Mouse (Mus musculus): Measurements from ENCODE around the gene Myo1h. TPM values are rescaled to one million over a fixed set of nuclear protein-coding genes. Genes with fewer than 3 reads are reported as not detected.

Gene Myo1h
- 0.68 and 0.86 TPM in 2 replicates for polyA plus RNA-seq (2015; fragmentation: Nextera tagmentation; extraction: Ambion mirVana)

GRCm38 (mm10) chr5:114288874-114289273 lies at the start of gene Myo1h:
Gene Myo1h (plus strand): TSS chr5:114289166.
- Histone ChIP-seq H3K27me3 (replicated peaks) (peaks cover 52% of the 10 kb centered on the region), H3K9me3 (no peaks in the 10 kb centered on the region), H3K36me3 (no peaks in the 10 kb centered on the region), H3K4me1 (no peaks in the 10 kb centered on the region), H3K4me2 (no peak within 1 kb of the TSS), H3K9ac (no peak within 1 kb of the TSS), H3K4me3 (no peak within 1 kb of the TSS), H3K27ac (replicated peaks) (no peak within 1 kb of the TSS)
- WGBS, result 37% methylated on average over 13 of the region's 13 CpGs
- no peak for ATAC-seq (ENCODE audit: extremely low read depth, insufficient number of reproducible peaks, low FRiP score, low TSS enrichment)

GRCm38 (mm10) chr5:114239737-114240136 lies 49.2 kb upstream of the Myo1h start:
- Histone ChIP-seq H3K4me2 (no peak overlapping the region), H3K9ac (no peak overlapping the region), H3K9me3 (no peaks in the 10 kb centered on the region), H3K27me3 (replicated peaks) (no peaks in the 10 kb centered on the region), H3K27ac (replicated peaks) (no peak overlapping the region), H3K4me1 (no peaks in the 10 kb centered on the region), H3K4me3 (no peak overlapping the region), H3K36me3 (peaks cover 57% of the 10 kb centered on the region)
- ATAC-seq (ENCODE audit: extremely low read depth, insufficient number of reproducible peaks, low FRiP score, low TSS enrichment), result no peak
- 54% methylated on average over 14 of the region's 14 CpGs for WGBS

- Histone ChIP-seq H3K27me3 (replicated peaks) (no peaks in the 10 kb centered on the region), H3K27ac (replicated peaks) (no peak overlapping the region), H3K4me3 (no peak overlapping the region), H3K9me3 (no peaks in the 10 kb centered on the region), H3K36me3 (peaks cover 64% of the 10 kb centered on the region), H3K9ac (no peak overlapping the region), H3K4me2 (no peak overlapping the region), H3K4me1 (no peaks in the 10 kb centered on the region)
- WGBS, result 72% methylated on average over 7 of the region's 7 CpGs
- ATAC-seq (ENCODE audit: extremely low read depth, insufficient number of reproducible peaks, low FRiP score, low TSS enrichment), result no peak
These were observed 42.5 kb upstream of the Myo1h start for GRCm38 (mm10) chr5:114246465-114246864.

GRCm38 (mm10) chr5:114248174-114248589 lies 40.8 kb upstream of the Myo1h start:
- H3K9me3 ChIP-seq, result no peaks in the 10 kb centered on the region
- no peak for ATAC-seq (ENCODE audit: extremely low read depth, insufficient number of reproducible peaks, low FRiP score, low TSS enrichment)
- no peaks in the 10 kb centered on the region for H3K27me3 ChIP-seq (replicated peaks)
- H3K4me3 ChIP-seq, result no peak overlapping the region
- H3K4me2 ChIP-seq, result no peak overlapping the region
- H3K36me3 ChIP-seq, result peaks cover 56% of the 10 kb centered on the region
- WGBS, result 19% methylated on average over 14 of the region's 14 CpGs
- H3K27ac ChIP-seq (replicated peaks), result no peak overlapping the region
- H3K9ac ChIP-seq, result 0 out of 2 replicates have a peak overlapping the region, but pooled peaks have one; percentile 29
- H3K4me1 ChIP-seq, result no peaks in the 10 kb centered on the region

- Histone ChIP-seq H3K9me3 (no peaks in the 10 kb centered on the region; the same call in 1 of the 2 replicates), H3K4me2 (no peak overlapping the region), H3K27ac (replicated peaks) (no peak overlapping the region), H3K4me3 (no peak overlapping the region), H3K36me3 (no peaks in the 10 kb centered on the region), H3K27me3 (replicated peaks) (peaks cover 29% of the 10 kb centered on the region), H3K4me1 (no peaks in the 10 kb centered on the region), H3K9ac (no peak overlapping the region)
- 61% methylated on average over 10 of the region's 10 CpGs for WGBS
- no peak for ATAC-seq (ENCODE audit: extremely low read depth, insufficient number of reproducible peaks, low FRiP score, low TSS enrichment)
These were observed 29.5 kb upstream of the Myo1h start for GRCm38 (mm10) chr5:114259495-114259894.

GRCm38 (mm10) chr5:114261494-114261893 lies 27.5 kb upstream of the Myo1h start:
- H3K9me3 ChIP-seq, result no peaks in the 10 kb centered on the region; the same call in 1 of the 2 replicates
- no peaks in the 10 kb centered on the region for H3K36me3 ChIP-seq
- ATAC-seq (ENCODE audit: extremely low read depth, insufficient number of reproducible peaks, low FRiP score, low TSS enrichment), result no peak
- no peak overlapping the region for H3K9ac ChIP-seq
- H3K27me3 ChIP-seq (replicated peaks), result peaks cover 24% of the 10 kb centered on the region; the same call in 1 of the 2 replicates
- H3K4me1 ChIP-seq, result no peaks in the 10 kb centered on the region
- no peak overlapping the region for H3K4me3 ChIP-seq
- no peak overlapping the region for H3K27ac ChIP-seq (replicated peaks)
- H3K4me2 ChIP-seq, result no peak overlapping the region

GRCm38 (mm10) chr5:114264030-114264459 lies 24.9 kb upstream of the Myo1h start:
- Histone ChIP-seq H3K4me2 (no peak overlapping the region), H3K9me3 (no peaks in the 10 kb centered on the region; the same call in 1 of the 2 replicates), H3K27me3 (replicated peaks) (peaks cover 39% of the 10 kb centered on the region), H3K36me3 (no peaks in the 10 kb centered on the region), H3K9ac (no peak overlapping the region), H3K4me1 (no peaks in the 10 kb centered on the region), H3K4me3 (no peak overlapping the region), H3K27ac (replicated peaks) (no peak overlapping the region)
- no peak for ATAC-seq (ENCODE audit: extremely low read depth, insufficient number of reproducible peaks, low FRiP score, low TSS enrichment)
- 77% methylated on average over 8 of the region's 8 CpGs for WGBS

- no peak overlapping the region for H3K27ac ChIP-seq (replicated peaks)
- no peaks in the 10 kb centered on the region for H3K4me1 ChIP-seq
- no peaks in the 10 kb centered on the region; the same call in 1 of the 2 replicates for H3K9me3 ChIP-seq
- H3K4me2 ChIP-seq, result no peak overlapping the region
- 71% methylated on average over 8 of the region's 8 CpGs for WGBS
- H3K9ac ChIP-seq, result no peak overlapping the region
- H3K27me3 ChIP-seq (replicated peaks), result peaks cover 46% of the 10 kb centered on the region
- H3K4me3 ChIP-seq, result no peak overlapping the region
- no peaks in the 10 kb centered on the region for H3K36me3 ChIP-seq
- no peak for ATAC-seq (ENCODE audit: extremely low read depth, insufficient number of reproducible peaks, low FRiP score, low TSS enrichment)
These were observed 24.2 kb upstream of the Myo1h start for GRCm38 (mm10) chr5:114264791-114265190.

- no peak overlapping the region for H3K4me3 ChIP-seq
- H3K36me3 ChIP-seq, result no peaks in the 10 kb centered on the region
- peaks cover 5% of the 10 kb centered on the region for H3K4me1 ChIP-seq
- H3K4me2 ChIP-seq, result no peak overlapping the region
- peaks cover 85% of the 10 kb centered on the region for H3K27me3 ChIP-seq (replicated peaks)
- WGBS, result 44% methylated on average over 7 of the region's 7 CpGs
- no peak for ATAC-seq (ENCODE audit: extremely low read depth, insufficient number of reproducible peaks, low FRiP score, low TSS enrichment)
- no peak overlapping the region for H3K27ac ChIP-seq (replicated peaks)
- no peaks in the 10 kb centered on the region for H3K9me3 ChIP-seq
- no peak overlapping the region for H3K9ac ChIP-seq
These were observed 20.3 kb upstream of the Myo1h start for GRCm38 (mm10) chr5:114268646-114269045.

GRCm38 (mm10) chr5:114269499-114269898 lies 19.5 kb upstream of the Myo1h start:
- H3K27me3 ChIP-seq (replicated peaks), result peaks cover 88% of the 10 kb centered on the region
- H3K4me3 ChIP-seq, result no peak overlapping the region
- no peaks in the 10 kb centered on the region for H3K36me3 ChIP-seq
- H3K9me3 ChIP-seq, result no peaks in the 10 kb centered on the region
- 61% methylated on average over 7 of the region's 7 CpGs for WGBS
- peaks cover 14% of the 10 kb centered on the region for H3K4me1 ChIP-seq
- ATAC-seq (ENCODE audit: extremely low read depth, insufficient number of reproducible peaks, low FRiP score, low TSS enrichment), result no peak
- H3K27ac ChIP-seq (replicated peaks), result no peak overlapping the region
- H3K9ac ChIP-seq, result no peak overlapping the region
- no peak overlapping the region for H3K4me2 ChIP-seq

GRCm38 (mm10) chr5:114269984-114270383 lies 19.0 kb upstream of the Myo1h start:
- peaks cover 14% of the 10 kb centered on the region for H3K4me1 ChIP-seq
- no peak overlapping the region for H3K9ac ChIP-seq
- H3K9me3 ChIP-seq, result no peaks in the 10 kb centered on the region
- H3K27me3 ChIP-seq (replicated peaks), result peaks cover 93% of the 10 kb centered on the region
- H3K4me3 ChIP-seq, result no peak overlapping the region
- H3K27ac ChIP-seq (replicated peaks), result no peak overlapping the region
- no peak overlapping the region for H3K4me2 ChIP-seq
- WGBS, result 19% methylated on average over 12 of the region's 12 CpGs
- ATAC-seq (ENCODE audit: extremely low read depth, insufficient number of reproducible peaks, low FRiP score, low TSS enrichment), result no peak
- no peaks in the 10 kb centered on the region for H3K36me3 ChIP-seq

GRCm38 (mm10) chr5:114273693-114274402 lies 15.1 kb upstream of the Myo1h start, which contains the start of gene Foxn4:
Gene Foxn4 (minus strand): TSS chr5:114273807.
- Histone ChIP-seq H3K27ac (replicated peaks) (no peak within 1 kb of the TSS), H3K9ac (no peak within 1 kb of the TSS), H3K36me3 (no peaks in the 10 kb centered on the region), H3K4me3 (peak within 1 kb of the TSS; percentile 48), H3K27me3 (replicated peaks) (peaks cover 100% of the 10 kb centered on the region), H3K4me1 (peaks cover 14% of the 10 kb centered on the region), H3K9me3 (no peaks in the 10 kb centered on the region), H3K4me2 (peak within 1 kb of the TSS; percentile 68)
- WGBS, result under 1% methylated on average over 53 of the region's 56 CpGs
- no peak; the same call in 1 of the 2 replicates for ATAC-seq (ENCODE audit: extremely low read depth, insufficient number of reproducible peaks, low FRiP score, low TSS enrichment)
